Mouse (Mus musculus) intestine, postnatal 0 days (tissue): ENCODE measurements around the gene Nbas. TPM values are rescaled to one million over a fixed set of nuclear protein-coding genes. Genes with fewer than 3 reads are reported as not detected.

Experiments
- ATAC-seq: fragments of 200-750 bp; cut with Nextera tagmentation; 2 replicates; pipeline ENCODE4 v1.8.0; 2017; ENCODE audit warnings: mild to moderate bottlenecking, moderate TSS enrichment, moderate library complexity
- H3K27ac ChIP-seq: fragments of 300-500 bp; sonication (generic); 2 replicates; pipeline ENCODE4 v1.5.1; 2014; ENCODE audit warnings: mild to moderate bottlenecking, low read depth, low read length, moderate library complexity
- H3K27me3 ChIP-seq: fragments of 300-500 bp; sonication (generic); replicated peaks from 2 replicates; pipeline ENCODE4 v1.6.1; 2014; ENCODE audit warnings: low read length, mixed read lengths; ENCODE audit not compliant: control insufficient read depth, insufficient read depth
- H3K36me3 ChIP-seq: fragments of 300-500 bp; sonication (generic); 2 replicates; pipeline ENCODE4 v1.6.1; 2014; ENCODE audit warnings: mild to moderate bottlenecking, moderate library complexity; ENCODE audit not compliant: control insufficient read depth, insufficient read depth
- H3K4me1 ChIP-seq: fragments of 300-500 bp; sonication (generic); replicated peaks from 2 replicates; pipeline ENCODE4 v1.6.1; 2014; ENCODE audit warnings: antibody characterized with exemption, low read length, mixed read lengths; ENCODE audit not compliant: control insufficient read depth, insufficient read depth
- H3K4me2 ChIP-seq: fragments of 300-500 bp; sonication (generic); replicated peaks from 2 replicates; pipeline ENCODE4 v1.6.1; 2014; ENCODE audit warnings: low read depth, mild to moderate bottlenecking, moderate library complexity
- H3K4me3 ChIP-seq: fragments of 300-500 bp; sonication (generic); 2 replicates; pipeline ENCODE4 v1.5.1; 2014; ENCODE audit warnings: low read depth, low read length
- H3K9ac ChIP-seq: fragments of 300-500 bp; sonication (generic); 2 replicates; pipeline ENCODE4 v1.6.1; 2014; ENCODE audit warnings: mild to moderate bottlenecking, low read depth, low read length
- H3K9me3 ChIP-seq: fragments of 300-500 bp; sonication (generic); 2 replicates; pipeline ENCODE4 v1.6.1; 2016; ENCODE audit warnings: mixed run types; ENCODE audit not compliant: control insufficient read depth
- CTCF ChIP-seq: sonication (generic); IDR thresholded peaks from 2 replicates; pipeline ENCODE4 v1.5.1; 2016; ENCODE audit warnings: low read depth, mild to moderate bottlenecking, control low read depth, antibody characterized with exemption, moderate library complexity
- WGBS: fragments of 180-500 bp; shearing (Covaris S2); extraction: QIAGEN DNeasy Blood & Tissue Kit; methylation state at CpG from one replicate; pipeline ENCODE4 v1.1.7; 2014; 5-methylcytosine and 5-hydroxymethylcytosine counted together
- polyA plus RNA-seq: library from polyadenylated mRNA; unstranded; fragments of >200 nt; fragmentation: Nextera tagmentation; extraction: Ambion mirVana; gene quantifications from 2 replicates; pipeline ENCODE4 v1.2.1, GENCODE M21; 2015

The Nbas gene
- polyA plus RNA-seq, 1 experiment from 2014 or later = 13.9 TPM

- H3K27ac ChIP-seq = no peak overlapping the region
- H3K36me3 ChIP-seq = peaks cover 22% of the 10 kb centered on the region
- no peak for ATAC-seq
- no peak overlapping the region for H3K9ac ChIP-seq
- H3K4me2 ChIP-seq = no peak overlapping the region
- no peaks in the 10 kb centered on the region for H3K27me3 ChIP-seq
- no peaks in the 10 kb centered on the region for H3K4me1 ChIP-seq
- H3K9me3 ChIP-seq = no peaks in the 10 kb centered on the region
- WGBS = 83% methylated on average over 3 of the region's 3 CpGs
- no peak overlapping the region for H3K4me3 ChIP-seq
- no peak for TF ChIP-seq CTCF
Observed at GRCm38 (mm10) chr12:13314384-13314783, 45.5 kb downstream of the Nbas start.

GRCm38 (mm10) chr12:13315081-13315480 lies 46.1 kb downstream of the Nbas start:
- no peak overlapping the region for H3K4me3 ChIP-seq
- peaks cover 18% of the 10 kb centered on the region for H3K36me3 ChIP-seq
- H3K4me1 ChIP-seq = no peaks in the 10 kb centered on the region
- 79% methylated on average over 1 of the region's 1 CpGs for WGBS
- no peaks in the 10 kb centered on the region for H3K27me3 ChIP-seq
- no peak overlapping the region for H3K27ac ChIP-seq
- H3K9me3 ChIP-seq = no peaks in the 10 kb centered on the region
- no peak for TF ChIP-seq CTCF
- no peak overlapping the region for H3K9ac ChIP-seq
- no peak for ATAC-seq
- no peak overlapping the region for H3K4me2 ChIP-seq

DNA sequence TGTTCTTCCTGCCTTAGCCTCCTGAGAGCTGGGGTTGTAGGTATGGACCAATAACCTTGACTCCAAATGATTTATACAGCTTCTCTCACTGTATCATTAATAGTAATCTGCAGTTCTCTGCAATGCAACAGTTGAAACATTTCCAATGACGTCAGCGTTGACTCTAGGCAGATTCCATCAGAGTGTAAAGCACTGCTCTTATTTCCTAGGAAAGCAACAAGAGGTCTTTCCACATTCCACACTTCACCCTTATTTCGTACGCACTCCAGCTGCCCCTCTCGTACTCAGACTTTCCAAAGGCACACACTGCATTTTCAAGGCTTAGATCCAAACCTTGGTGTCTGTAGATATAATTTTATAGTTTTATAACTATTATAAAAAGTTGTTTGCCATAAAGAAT lies 73.6 kb downstream of the Nbas start:
- Histone ChIP-seq H3K4me3 (no peak overlapping the region), H3K36me3 (peaks cover 27% of the 10 kb centered on the region), H3K9ac (no peak overlapping the region), H3K9me3 (no peaks in the 10 kb centered on the region), H3K4me2 (no peak overlapping the region), H3K27me3 (no peaks in the 10 kb centered on the region), H3K4me1 (no peaks in the 10 kb centered on the region), H3K27ac (no peak overlapping the region)
- ATAC-seq = no peak
- 67% methylated on average over 5 of the region's 5 CpGs for WGBS
- TF ChIP-seq CTCF = no peak

GRCm38 (mm10) chr12:13356201-13356600 lies 87.3 kb downstream of the Nbas start:
- Histone ChIP-seq H3K4me2 (no peak overlapping the region), H3K36me3 (peaks cover 18% of the 10 kb centered on the region; the same call in 1 of the 2 replicates), H3K27ac (no peak overlapping the region), H3K9me3 (no peaks in the 10 kb centered on the region), H3K27me3 (no peaks in the 10 kb centered on the region), H3K4me1 (no peaks in the 10 kb centered on the region), H3K9ac (no peak overlapping the region), H3K4me3 (no peak overlapping the region)
- 86% methylated on average over 10 of the region's 10 CpGs for WGBS
- TF ChIP-seq CTCF = no peak
- ATAC-seq = no peak

DNA sequence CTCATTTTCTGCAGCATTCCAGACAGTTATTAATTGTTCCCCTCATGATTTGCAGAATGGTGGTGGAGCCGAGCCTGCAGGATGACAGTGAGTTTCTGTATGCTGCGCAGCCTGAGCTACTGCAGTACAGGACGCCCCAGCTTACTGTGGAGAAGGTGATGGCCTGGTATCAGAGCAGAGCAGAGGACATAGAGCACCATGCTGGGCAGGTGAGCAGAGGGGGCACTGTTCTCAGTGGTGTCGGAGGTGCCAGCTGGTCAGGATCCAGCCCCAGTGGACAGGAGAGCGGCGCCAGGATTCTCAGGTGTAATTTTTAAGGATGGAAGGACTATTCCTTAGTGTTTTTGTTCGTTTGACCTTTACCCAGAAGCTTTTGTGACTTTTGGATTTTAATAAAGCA lies 87.8 kb downstream of the Nbas start:
- Histone ChIP-seq H3K4me2 (no peak overlapping the region), H3K9me3 (no peaks in the 10 kb centered on the region), H3K27ac (no peak overlapping the region), H3K9ac (no peak overlapping the region), H3K27me3 (no peaks in the 10 kb centered on the region), H3K4me3 (no peak overlapping the region), H3K36me3 (peaks cover 19% of the 10 kb centered on the region), H3K4me1 (no peaks in the 10 kb centered on the region)
- 87% methylated on average over 7 of the region's 7 CpGs for WGBS
- ATAC-seq = no peak
- no peak for TF ChIP-seq CTCF

GRCm38 (mm10) chr12:13357229-13357628 lies 88.3 kb downstream of the Nbas start:
- 94% methylated on average over 5 of the region's 5 CpGs for WGBS
- H3K9ac ChIP-seq = no peak overlapping the region
- H3K4me1 ChIP-seq = no peaks in the 10 kb centered on the region
- H3K27ac ChIP-seq = no peak overlapping the region
- H3K36me3 ChIP-seq = peaks cover 21% of the 10 kb centered on the region
- no peak for ATAC-seq
- no peak overlapping the region for H3K4me2 ChIP-seq
- H3K27me3 ChIP-seq = no peaks in the 10 kb centered on the region
- no peak overlapping the region for H3K4me3 ChIP-seq
- no peaks in the 10 kb centered on the region for H3K9me3 ChIP-seq
- no peak for TF ChIP-seq CTCF

DNA sequence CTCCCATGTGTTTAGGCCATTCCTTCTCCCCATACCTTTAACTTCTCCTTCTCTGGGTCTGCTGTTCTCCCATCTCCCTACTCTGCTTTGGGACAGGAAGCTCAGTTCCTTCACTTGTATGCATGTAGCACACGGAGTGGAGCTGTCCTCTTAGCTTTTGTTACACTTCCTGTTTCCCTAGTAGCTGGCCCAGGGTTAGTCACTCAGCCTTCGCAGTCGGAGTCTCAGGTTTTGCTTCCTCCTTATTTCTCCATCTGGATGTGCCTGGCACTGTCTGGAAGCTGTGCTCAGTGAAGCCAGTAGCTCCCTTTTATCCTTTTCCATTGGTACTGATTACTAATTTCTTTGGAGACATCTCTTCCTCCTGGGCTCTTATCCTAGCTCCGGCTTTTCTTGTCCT lies 89.9 kb downstream of the Nbas start:
- Histone ChIP-seq H3K27ac (no peak overlapping the region), H3K9ac (no peak overlapping the region), H3K9me3 (no peaks in the 10 kb centered on the region), H3K4me2 (no peak overlapping the region), H3K4me1 (no peaks in the 10 kb centered on the region), H3K27me3 (no peaks in the 10 kb centered on the region), H3K4me3 (no peak overlapping the region), H3K36me3 (peaks cover 21% of the 10 kb centered on the region)
- TF ChIP-seq CTCF = no peak
- 74% methylated on average over 4 of the region's 4 CpGs for WGBS
- no peak for ATAC-seq
